Mouse (Mus musculus): ENCODE measurements around the gene Mark1. TPM values are rescaled to one million over a fixed set of nuclear protein-coding genes. Genes with fewer than 3 reads are reported as not detected.

The Mark1 gene
- polyA plus RNA-seq, 1 experiment, result not detected

GRCm38 (mm10) chr1:184935490-184935889, 63.9 kb downstream of the Mark1 start:
- no peak for TF ChIP-seq MYOD1 (IDR thresholded peaks at IDR 0.05; ENCODE audit: control insufficient read depth in 1 of 3, insufficient read length in 2 of 3, low read depth in 2 of 3)
- no peak for TF ChIP-seq MYOG (IDR thresholded peaks at IDR 0.05; ENCODE audit: control insufficient read depth in 1 of 3, insufficient read depth in 1 of 3, insufficient read length in 2 of 3, low read depth in 2 of 3)
- TF ChIP-seq CEBPB (IDR thresholded peaks at IDR 0.05; ENCODE audit: insufficient read depth, poor library complexity, severe bottlenecking), result no peak
- TF ChIP-seq TCF12 (IDR thresholded peaks at IDR 0.05; ENCODE audit: insufficient read depth, poor library complexity, severe bottlenecking), result no peak
- no peak for TF ChIP-seq E2F4 (IDR thresholded peaks at IDR 0.05; ENCODE audit: insufficient read depth)
- TF ChIP-seq USF1 (IDR thresholded peaks at IDR 0.05; ENCODE audit: low read depth), result no peak
- no peak for TF ChIP-seq MAX (IDR thresholded peaks at IDR 0.05; ENCODE audit: low read depth)
- TF ChIP-seq POLR2AphosphoS2 (IDR thresholded peaks at IDR 0.05; ENCODE audit: insufficient read length, low read depth), result no peak
- TF ChIP-seq SRF (IDR thresholded peaks at IDR 0.05; ENCODE audit: control insufficient read depth, insufficient read length, low read depth), result no peak
- no peak for TF ChIP-seq TCF3 (IDR thresholded peaks at IDR 0.05; ENCODE audit: insufficient read length, low read depth)
- no peak for TF ChIP-seq REST (IDR thresholded peaks at IDR 0.05; ENCODE audit: insufficient read depth, insufficient read length)
- no peak for TF ChIP-seq POLR2A (IDR thresholded peaks at IDR 0.05; ENCODE audit: insufficient read length, low read depth)
- H3K4me3 ChIP-seq, result no peak overlapping the region

GRCm38 (mm10) chr1:184931097-184931496, 68.3 kb downstream of the Mark1 start:
- Histone ChIP-seq H3K4me2 (ENCODE audit: low read depth) (no peak overlapping the region), H3K27me3 (ENCODE audit: control insufficient read depth, insufficient read depth, insufficient read length) (no peaks in the 10 kb centered on the region), H3K36me3 (ENCODE audit: control insufficient read depth, insufficient read depth) (no peaks in the 10 kb centered on the region), H3K4me3 (no peak overlapping the region), H3K79me2 (ENCODE audit: control insufficient read depth, insufficient read depth) (no peaks in the 10 kb centered on the region), H3ac (ENCODE audit: control insufficient read depth, insufficient read length) (no peak overlapping the region)
- TF ChIP-seq TCF12 (IDR thresholded peaks at IDR 0.05; ENCODE audit: insufficient read depth, poor library complexity, severe bottlenecking) (no peak), SRF (IDR thresholded peaks at IDR 0.05; ENCODE audit: control insufficient read depth, insufficient read length, low read depth) (no peak), CEBPB (IDR thresholded peaks at IDR 0.05; ENCODE audit: insufficient read depth, poor library complexity, severe bottlenecking) (no peak), POLR2AphosphoS2 (IDR thresholded peaks at IDR 0.05; ENCODE audit: insufficient read length, low read depth) (no peak), POLR2A (IDR thresholded peaks at IDR 0.05; ENCODE audit: insufficient read length, low read depth) (no peak), REST (IDR thresholded peaks at IDR 0.05; ENCODE audit: insufficient read depth, insufficient read length) (no peak), E2F4 (IDR thresholded peaks at IDR 0.05; ENCODE audit: insufficient read depth) (no peak), MAX (IDR thresholded peaks at IDR 0.05; ENCODE audit: low read depth) (no peak), USF1 (IDR thresholded peaks at IDR 0.05; ENCODE audit: low read depth) (no peak), TCF3 (IDR thresholded peaks at IDR 0.05; ENCODE audit: insufficient read length, low read depth) (no peak), MYOG (IDR thresholded peaks at IDR 0.05; ENCODE audit: control insufficient read depth in 1 of 3, insufficient read depth in 1 of 3, insufficient read length in 2 of 3, low read depth in 2 of 3) (no peak), MYOD1 (IDR thresholded peaks at IDR 0.05; ENCODE audit: control insufficient read depth in 1 of 3, insufficient read length in 2 of 3, low read depth in 2 of 3) (no peak)

More at GRCm38 (mm10) chr1:184935490-184935889, 63.9 kb downstream of the Mark1 start:
- Histone ChIP-seq H3K4me2 (ENCODE audit: low read depth) (no peak overlapping the region), H3K79me2 (ENCODE audit: control insufficient read depth, insufficient read depth) (no peaks in the 10 kb centered on the region), H3K36me3 (ENCODE audit: control insufficient read depth, insufficient read depth) (no peaks in the 10 kb centered on the region), H3K27me3 (ENCODE audit: control insufficient read depth, insufficient read depth, insufficient read length) (peaks cover 5% of the 10 kb centered on the region), H3ac (ENCODE audit: control insufficient read depth, insufficient read length) (no peak overlapping the region)

- Histone ChIP-seq H3K4me2 (ENCODE audit: low read depth) (no peak overlapping the region), H3K4me3 (no peak overlapping the region), H3K79me2 (ENCODE audit: control insufficient read depth, insufficient read depth) (no peaks in the 10 kb centered on the region), H3K36me3 (ENCODE audit: control insufficient read depth, insufficient read depth) (no peaks in the 10 kb centered on the region), H3K27me3 (ENCODE audit: control insufficient read depth, insufficient read depth, insufficient read length) (no peaks in the 10 kb centered on the region), H3ac (ENCODE audit: control insufficient read depth, insufficient read length) (no peak overlapping the region)
- TF ChIP-seq E2F4 (IDR thresholded peaks at IDR 0.05; ENCODE audit: insufficient read depth) (no peak), MAX (IDR thresholded peaks at IDR 0.05; ENCODE audit: low read depth) (no peak), MYOD1 (IDR thresholded peaks at IDR 0.05; ENCODE audit: control insufficient read depth in 1 of 3, insufficient read length in 2 of 3, low read depth in 2 of 3) (no peak), REST (IDR thresholded peaks at IDR 0.05; ENCODE audit: insufficient read depth, insufficient read length) (no peak), POLR2A (IDR thresholded peaks at IDR 0.05; ENCODE audit: insufficient read length, low read depth) (no peak), TCF12 (IDR thresholded peaks at IDR 0.05; ENCODE audit: insufficient read depth, poor library complexity, severe bottlenecking) (no peak), SRF (IDR thresholded peaks at IDR 0.05; ENCODE audit: control insufficient read depth, insufficient read length, low read depth) (no peak), USF1 (IDR thresholded peaks at IDR 0.05; ENCODE audit: low read depth) (no peak), POLR2AphosphoS2 (IDR thresholded peaks at IDR 0.05; ENCODE audit: insufficient read length, low read depth) (no peak), CEBPB (IDR thresholded peaks at IDR 0.05; ENCODE audit: insufficient read depth, poor library complexity, severe bottlenecking) (no peak), MYOG (IDR thresholded peaks at IDR 0.05; ENCODE audit: control insufficient read depth in 1 of 3, insufficient read depth in 1 of 3, insufficient read length in 2 of 3, low read depth in 2 of 3) (no peak), TCF3 (IDR thresholded peaks at IDR 0.05; ENCODE audit: insufficient read length, low read depth) (no peak)
Observed at GRCm38 (mm10) chr1:184928382-184928781, 71.0 kb downstream of the Mark1 start.

- Histone ChIP-seq H3K36me3 (ENCODE audit: control insufficient read depth, insufficient read depth) (no peaks in the 10 kb centered on the region), H3K79me2 (ENCODE audit: control insufficient read depth, insufficient read depth) (no peaks in the 10 kb centered on the region), H3K4me3 (no peak overlapping the region), H3K27me3 (ENCODE audit: control insufficient read depth, insufficient read depth, insufficient read length) (no peaks in the 10 kb centered on the region), H3ac (ENCODE audit: control insufficient read depth, insufficient read length) (no peak overlapping the region), H3K4me2 (ENCODE audit: low read depth) (no peak overlapping the region)
- TF ChIP-seq MYOD1 (IDR thresholded peaks at IDR 0.05; ENCODE audit: control insufficient read depth in 1 of 3, insufficient read length in 2 of 3, low read depth in 2 of 3), result no peak
- TF ChIP-seq MAX (IDR thresholded peaks at IDR 0.05; ENCODE audit: low read depth), result no peak
- TF ChIP-seq SRF (IDR thresholded peaks at IDR 0.05; ENCODE audit: control insufficient read depth, insufficient read length, low read depth), result no peak
- no peak for TF ChIP-seq CEBPB (IDR thresholded peaks at IDR 0.05; ENCODE audit: insufficient read depth, poor library complexity, severe bottlenecking)
- no peak for TF ChIP-seq TCF3 (IDR thresholded peaks at IDR 0.05; ENCODE audit: insufficient read length, low read depth)
- TF ChIP-seq REST (IDR thresholded peaks at IDR 0.05; ENCODE audit: insufficient read depth, insufficient read length), result no peak
- no peak for TF ChIP-seq POLR2AphosphoS2 (IDR thresholded peaks at IDR 0.05; ENCODE audit: insufficient read length, low read depth)
- no peak for TF ChIP-seq TCF12 (IDR thresholded peaks at IDR 0.05; ENCODE audit: insufficient read depth, poor library complexity, severe bottlenecking)
- no peak for TF ChIP-seq E2F4 (IDR thresholded peaks at IDR 0.05; ENCODE audit: insufficient read depth)
- no peak for TF ChIP-seq POLR2A (IDR thresholded peaks at IDR 0.05; ENCODE audit: insufficient read length, low read depth)
- no peak for TF ChIP-seq MYOG (IDR thresholded peaks at IDR 0.05; ENCODE audit: control insufficient read depth in 1 of 3, insufficient read depth in 1 of 3, insufficient read length in 2 of 3, low read depth in 2 of 3)
- no peak for TF ChIP-seq USF1 (IDR thresholded peaks at IDR 0.05; ENCODE audit: low read depth)
Observed at GRCm38 (mm10) chr1:184927911-184928310, 71.5 kb downstream of the Mark1 start.

Measured in myocyte (in vitro differentiated cells).